Mouse (Mus musculus) lung, embryonic 15.5 days (tissue): ENCODE measurements around the gene Apoa4. TPM values are rescaled to one million over a fixed set of nuclear protein-coding genes. Genes with fewer than 3 reads are reported as not detected.

Experiments used
- ATAC-seq: fragments of 200-750 bp; cut with Nextera tagmentation; 2 replicates; pipeline ENCODE4 v1.8.0; 2017; ENCODE audit warnings: moderate number of reproducible peaks, borderline replicate concordance; ENCODE audit not compliant: low FRiP score, low TSS enrichment; ENCODE audit errors: extremely low read depth
- H3K27ac ChIP-seq: fragments of 300-500 bp; sonication (generic); 2 replicates; pipeline ENCODE4 v1.5.1; 2015; ENCODE audit warnings: moderate library complexity, mild to moderate bottlenecking, inconsistent platforms
- H3K27me3 ChIP-seq: fragments of 300-500 bp; sonication (generic); 2 replicates; pipeline ENCODE4 v1.6.1; 2015; ENCODE audit warnings: inconsistent platforms
- H3K36me3 ChIP-seq: fragments of 300-500 bp; sonication (generic); 2 replicates; pipeline ENCODE4 v1.6.1; 2015; ENCODE audit warnings: inconsistent platforms
- H3K4me1 ChIP-seq: fragments of 300-500 bp; sonication (generic); 2 replicates; pipeline ENCODE4 v1.6.1; 2015; ENCODE audit warnings: inconsistent platforms
- H3K4me2 ChIP-seq: fragments of 300-500 bp; sonication (generic); 2 replicates; pipeline ENCODE4 v1.6.1; 2015; ENCODE audit warnings: inconsistent platforms, mild to moderate bottlenecking, moderate library complexity
- H3K4me3 ChIP-seq: fragments of 300-500 bp; sonication (generic); 2 replicates; pipeline ENCODE4 v1.5.1; 2015; ENCODE audit warnings: mild to moderate bottlenecking, inconsistent platforms
- H3K9ac ChIP-seq: fragments of 300-500 bp; sonication (generic); 2 replicates; pipeline ENCODE4 v1.6.1; 2015; ENCODE audit warnings: inconsistent platforms
- H3K9me3 ChIP-seq: fragments of 300-500 bp; sonication (generic); 2 replicates; pipeline ENCODE4 v1.6.1; 2016; ENCODE audit warnings: inconsistent platforms
- WGBS: fragments of 180-500 bp; shearing (Covaris S2); methylation state at CpG from one replicate; pipeline ENCODE4 v1.1.7; 2015; 5-methylcytosine and 5-hydroxymethylcytosine counted together
- polyA plus RNA-seq: library from polyadenylated mRNA; unstranded; fragments of >200 nt; fragmentation: Nextera tagmentation; extraction: Ambion mirVana; gene quantifications from 2 replicates; pipeline ENCODE4 v1.2.1, GENCODE M21; 2015

Gene Apoa4
- 0.31 TPM in 1 of 2 replicates, not detected in the other for polyA plus RNA-seq

GRCm38 (mm10) chr9:46240526-46241153 lies at the start of gene Apoa4:
Gene Apoa4, plus strand, starts transcription at chr9:46240696.
- Histone ChIP-seq H3K4me2 (no peak within 1 kb of the TSS), H3K27me3 (no peaks in the 10 kb centered on the region), H3K9ac (no peak within 1 kb of the TSS), H3K4me1 (no peaks in the 10 kb centered on the region), H3K9me3 (no peaks in the 10 kb centered on the region), H3K27ac (no peak within 1 kb of the TSS), H3K4me3 (no peak within 1 kb of the TSS), H3K36me3 (no peaks in the 10 kb centered on the region)
- ATAC-seq = no peak
- WGBS = 54% methylated on average over 7 of the region's 7 CpGs

- Histone ChIP-seq H3K36me3 (peaks cover 10% of the 10 kb centered on the region; the same call in 1 of the 2 replicates), H3K4me2 (no peak overlapping the region), H3K9me3 (no peaks in the 10 kb centered on the region), H3K4me3 (no peak overlapping the region), H3K9ac (no peak overlapping the region), H3K4me1 (peaks cover 6% of the 10 kb centered on the region; the same call in 1 of the 2 replicates), H3K27me3 (no peaks in the 10 kb centered on the region), H3K27ac (no peak overlapping the region)
- ATAC-seq = no peak
- 54% methylated on average over 8 of the region's 8 CpGs for WGBS
Measured at GRCm38 (mm10) chr9:46191234-46191633, 49.3 kb upstream of the Apoa4 start.

- ATAC-seq = no peak
- H3K27me3 ChIP-seq = no peaks in the 10 kb centered on the region
- H3K9me3 ChIP-seq = no peaks in the 10 kb centered on the region
- H3K4me2 ChIP-seq = no peak overlapping the region
- H3K4me1 ChIP-seq = peaks cover 6% of the 10 kb centered on the region; the same call in 1 of the 2 replicates
- H3K9ac ChIP-seq = no peak overlapping the region
- H3K36me3 ChIP-seq = peaks cover 10% of the 10 kb centered on the region; the same call in 1 of the 2 replicates
- no peak overlapping the region for H3K4me3 ChIP-seq
- WGBS = 24% methylated on average over 1 of the region's 1 CpGs
- H3K27ac ChIP-seq = no peak overlapping the region
Measured at GRCm38 (mm10) chr9:46191644-46192043, 48.9 kb upstream of the Apoa4 start.

GRCm38 (mm10) chr9:46192642-46193041 lies 47.9 kb upstream of the Apoa4 start:
- no peaks in the 10 kb centered on the region for H3K9me3 ChIP-seq
- H3K4me1 ChIP-seq = peaks cover 6% of the 10 kb centered on the region; the same call in 1 of the 2 replicates
- H3K9ac ChIP-seq = no peak overlapping the region
- WGBS = 84% methylated on average over 6 of the region's 6 CpGs
- peaks cover 14% of the 10 kb centered on the region for H3K36me3 ChIP-seq
- no peaks in the 10 kb centered on the region for H3K27me3 ChIP-seq
- H3K27ac ChIP-seq = no peak overlapping the region
- no peak overlapping the region for H3K4me2 ChIP-seq
- H3K4me3 ChIP-seq = no peak overlapping the region
- no peak for ATAC-seq

- 83% methylated on average over 9 of the region's 9 CpGs for WGBS
- H3K4me2 ChIP-seq = no peak overlapping the region
- no peaks in the 10 kb centered on the region for H3K27me3 ChIP-seq
- peaks cover 30% of the 10 kb centered on the region for H3K36me3 ChIP-seq
- ATAC-seq = no peak
- H3K27ac ChIP-seq = no peak overlapping the region
- no peak overlapping the region for H3K4me3 ChIP-seq
- no peak overlapping the region for H3K9ac ChIP-seq
- peaks cover 6% of the 10 kb centered on the region; the same call in 1 of the 2 replicates for H3K4me1 ChIP-seq
- no peaks in the 10 kb centered on the region for H3K9me3 ChIP-seq
Measured at GRCm38 (mm10) chr9:46194809-46195208, 45.7 kb upstream of the Apoa4 start.

- Histone ChIP-seq H3K27me3 (no peaks in the 10 kb centered on the region), H3K9me3 (no peaks in the 10 kb centered on the region), H3K9ac (no peak overlapping the region), H3K4me3 (no peak overlapping the region), H3K4me1 (no peaks in the 10 kb centered on the region), H3K36me3 (peaks cover 35% of the 10 kb centered on the region), H3K27ac (no peak overlapping the region), H3K4me2 (no peak overlapping the region)
- 66% methylated on average over 12 of the region's 12 CpGs for WGBS
- ATAC-seq = no peak
Measured at GRCm38 (mm10) chr9:46196699-46197169, 43.8 kb upstream of the Apoa4 start.

GRCm38 (mm10) chr9:46198461-46198860 lies 42.0 kb upstream of the Apoa4 start:
- WGBS = 75% methylated on average over 9 of the region's 9 CpGs
- Histone ChIP-seq H3K27me3 (no peaks in the 10 kb centered on the region), H3K36me3 (peaks cover 45% of the 10 kb centered on the region), H3K9me3 (no peaks in the 10 kb centered on the region), H3K4me3 (no peak overlapping the region), H3K9ac (no peak overlapping the region), H3K4me2 (no peak overlapping the region), H3K27ac (no peak overlapping the region), H3K4me1 (no peaks in the 10 kb centered on the region)
- no peak for ATAC-seq

GRCm38 (mm10) chr9:46198936-46199335 lies 41.6 kb upstream of the Apoa4 start:
- whole genome bisulfite sequencing = 74% methylated on average over 7 of the region's 7 CpGs
- Histone ChIP-seq H3K4me2 (no peak overlapping the region), H3K9me3 (no peaks in the 10 kb centered on the region), H3K27me3 (no peaks in the 10 kb centered on the region), H3K4me3 (no peak overlapping the region), H3K27ac (no peak overlapping the region), H3K9ac (no peak overlapping the region), H3K36me3 (peaks cover 45% of the 10 kb centered on the region), H3K4me1 (no peaks in the 10 kb centered on the region)
- ATAC-seq = no peak

GRCm38 (mm10) chr9:46199609-46200008 lies 40.9 kb upstream of the Apoa4 start:
- H3K4me3 ChIP-seq = no peak overlapping the region
- WGBS = 83% methylated on average over 2 of the region's 2 CpGs
- no peaks in the 10 kb centered on the region for H3K27me3 ChIP-seq
- no peaks in the 10 kb centered on the region for H3K9me3 ChIP-seq
- ATAC-seq = no peak
- H3K36me3 ChIP-seq = peaks cover 43% of the 10 kb centered on the region
- H3K4me2 ChIP-seq = no peak overlapping the region
- H3K27ac ChIP-seq = no peak overlapping the region
- H3K4me1 ChIP-seq = no peaks in the 10 kb centered on the region
- no peak overlapping the region for H3K9ac ChIP-seq

- Histone ChIP-seq H3K9me3 (no peaks in the 10 kb centered on the region), H3K4me2 (no peak overlapping the region), H3K36me3 (peaks cover 31% of the 10 kb centered on the region), H3K4me1 (peaks cover 4% of the 10 kb centered on the region; the same call in 1 of the 2 replicates), H3K27me3 (no peaks in the 10 kb centered on the region), H3K9ac (no peak overlapping the region), H3K4me3 (no peak overlapping the region), H3K27ac (no peak overlapping the region)
- no peak for ATAC-seq
- WGBS = 48% methylated on average over 10 of the region's 10 CpGs
Measured at GRCm38 (mm10) chr9:46206834-46207500, 33.5 kb upstream of the Apoa4 start.

- Histone ChIP-seq H3K4me2 (no peak overlapping the region), H3K27ac (no peak overlapping the region), H3K4me1 (peaks cover 4% of the 10 kb centered on the region; the same call in 1 of the 2 replicates), H3K9ac (no peak overlapping the region), H3K36me3 (peaks cover 32% of the 10 kb centered on the region), H3K9me3 (no peaks in the 10 kb centered on the region), H3K27me3 (no peaks in the 10 kb centered on the region), H3K4me3 (no peak overlapping the region)
- 40% methylated on average over 6 of the region's 6 CpGs for WGBS
- no peak for ATAC-seq
Measured at GRCm38 (mm10) chr9:46207501-46207869, 33.0 kb upstream of the Apoa4 start.

GRCm38 (mm10) chr9:46208401-46208974 lies 32.0 kb upstream of the Apoa4 start:
- WGBS = 86% methylated on average over 13 of the region's 13 CpGs
- Histone ChIP-seq H3K4me1 (peaks cover 4% of the 10 kb centered on the region; the same call in 1 of the 2 replicates), H3K36me3 (peaks cover 31% of the 10 kb centered on the region)

More at GRCm38 (mm10) chr9:46208401-46208974, 32.0 kb upstream of the Apoa4 start:
- Histone ChIP-seq H3K4me2 (no peak overlapping the region), H3K27ac (no peak overlapping the region), H3K27me3 (no peaks in the 10 kb centered on the region), H3K9ac (no peak overlapping the region), H3K4me3 (no peak overlapping the region), H3K9me3 (no peaks in the 10 kb centered on the region)
- no peak for ATAC-seq
